Mouse (Mus musculus) megakaryocyte-erythroid progenitor cell, adult 5-6 weeks (primary cell): Measurements from ENCODE around the gene Car11. TPM values are rescaled to one million over a fixed set of nuclear protein-coding genes. Genes with fewer than 3 reads are reported as not detected.

Experiments
- ATAC-seq: replicated peaks from 2 replicates; pipeline ENCODE4 v1.8.0; 2016; ENCODE audit warnings: mild to moderate bottlenecking, inconsistent platforms; ENCODE audit not compliant: severe bottlenecking, poor library complexity, low FRiP score, low TSS enrichment
- total RNA-seq, 2 experiments: library from RNA; stranded (forward) in 1 of 2; stranded (reverse) in 1 of 2; fragments of 200-1000, 215-1000 nt in 1 of 2; fragments of >200 nt in 1 of 2; fragmentation: Nextera tagmentation in 1 of 2; gene quantifications; 2 replicates each; pipeline ENCODE4 v1.2.3; 2014 to 2017

Gene Car11
- total RNA-seq, 2 experiments from 2014 or later = not detected

DNA sequence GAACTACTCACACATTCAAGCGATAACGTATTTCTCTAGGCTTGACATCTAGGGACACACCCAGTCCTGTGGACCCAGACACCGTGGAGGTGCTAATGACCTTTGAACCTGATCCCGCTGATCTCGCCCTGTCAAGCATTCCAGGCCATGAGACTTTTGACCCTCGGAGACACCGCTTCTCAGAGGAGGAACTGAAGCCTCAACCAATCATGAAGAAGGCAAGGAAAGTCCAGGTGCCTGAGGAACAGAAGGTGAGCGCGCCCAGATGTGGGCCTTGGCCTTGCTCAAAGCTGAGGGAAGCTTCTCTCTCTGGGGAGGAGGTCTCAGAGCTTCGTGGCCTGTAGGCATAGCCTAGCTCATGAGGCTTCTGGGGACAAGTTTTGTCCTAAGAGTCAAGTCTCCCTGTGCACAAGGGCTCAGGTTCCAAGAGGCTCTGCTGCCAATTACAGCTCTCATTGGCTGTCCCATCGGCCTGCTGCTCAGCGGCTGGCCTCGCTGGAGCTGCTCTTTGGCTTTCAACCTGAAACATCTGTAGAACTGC is 8.6 kb downstream of the Car11 start:
- no peak for ATAC-seq

DNA sequence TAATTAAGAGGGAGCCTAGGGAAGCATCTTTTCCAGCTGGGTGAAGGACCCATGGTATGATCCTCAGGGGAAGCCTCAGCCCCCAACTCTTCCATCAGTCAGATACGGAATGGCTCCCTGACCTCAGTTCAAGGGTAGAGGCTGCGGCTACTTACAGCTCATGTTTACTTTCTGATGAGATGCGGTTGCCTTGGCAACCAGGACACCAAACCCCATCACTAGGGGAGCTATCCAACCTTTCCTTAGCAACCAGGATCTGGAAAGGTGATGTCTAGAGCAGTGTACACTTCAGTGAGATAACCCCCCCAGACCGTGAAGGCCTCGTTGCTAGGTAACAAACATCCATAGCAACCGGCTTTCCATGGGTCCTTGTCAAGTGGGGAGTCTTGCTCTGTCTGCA is 9.4 kb downstream of the Car11 start:
- no peak for ATAC-seq

- no peak for ATAC-seq
These were observed 10.2 kb downstream of the Car11 start for GRCm38 (mm10) chr7:45709677-45710355.

- ATAC-seq = no peak
These were observed 11.0 kb downstream of the Car11 start for GRCm38 (mm10) chr7:45710477-45711191.

DNA sequence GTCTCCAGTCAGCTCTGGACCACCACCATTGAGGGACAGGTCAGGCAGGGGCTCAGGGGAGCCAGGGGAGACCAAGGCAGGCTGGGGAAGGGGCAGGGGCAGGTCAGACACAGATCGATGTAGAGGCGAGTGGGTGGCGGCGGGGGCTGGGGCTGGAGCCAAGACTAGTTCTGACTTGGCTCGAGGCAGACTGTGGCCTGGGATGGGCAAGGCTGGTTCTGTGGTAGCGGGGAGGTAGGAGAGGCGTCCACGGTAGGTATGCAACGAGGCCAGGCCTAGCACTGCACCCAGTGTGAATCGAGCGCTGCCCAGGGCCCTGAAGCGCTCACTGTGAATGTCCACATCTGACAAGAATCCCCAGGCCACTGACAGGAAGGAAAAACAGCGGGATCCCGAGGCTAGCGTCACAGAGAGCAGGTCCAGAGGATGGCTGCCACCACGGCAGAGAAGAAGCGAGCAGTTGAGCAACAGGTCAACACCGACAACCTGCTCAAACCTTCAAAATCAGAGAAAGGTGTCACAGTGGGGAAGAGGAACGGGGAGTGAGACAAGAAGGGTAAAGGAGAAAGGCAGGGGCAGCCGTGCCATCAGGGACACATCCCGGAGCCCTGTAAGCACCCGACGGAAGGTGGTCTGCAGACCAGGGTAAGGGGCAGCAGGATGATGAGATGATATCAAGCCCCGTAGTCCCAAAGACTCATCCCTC is 11.8 kb downstream of the Car11 start:
- no peak for ATAC-seq

DNA sequence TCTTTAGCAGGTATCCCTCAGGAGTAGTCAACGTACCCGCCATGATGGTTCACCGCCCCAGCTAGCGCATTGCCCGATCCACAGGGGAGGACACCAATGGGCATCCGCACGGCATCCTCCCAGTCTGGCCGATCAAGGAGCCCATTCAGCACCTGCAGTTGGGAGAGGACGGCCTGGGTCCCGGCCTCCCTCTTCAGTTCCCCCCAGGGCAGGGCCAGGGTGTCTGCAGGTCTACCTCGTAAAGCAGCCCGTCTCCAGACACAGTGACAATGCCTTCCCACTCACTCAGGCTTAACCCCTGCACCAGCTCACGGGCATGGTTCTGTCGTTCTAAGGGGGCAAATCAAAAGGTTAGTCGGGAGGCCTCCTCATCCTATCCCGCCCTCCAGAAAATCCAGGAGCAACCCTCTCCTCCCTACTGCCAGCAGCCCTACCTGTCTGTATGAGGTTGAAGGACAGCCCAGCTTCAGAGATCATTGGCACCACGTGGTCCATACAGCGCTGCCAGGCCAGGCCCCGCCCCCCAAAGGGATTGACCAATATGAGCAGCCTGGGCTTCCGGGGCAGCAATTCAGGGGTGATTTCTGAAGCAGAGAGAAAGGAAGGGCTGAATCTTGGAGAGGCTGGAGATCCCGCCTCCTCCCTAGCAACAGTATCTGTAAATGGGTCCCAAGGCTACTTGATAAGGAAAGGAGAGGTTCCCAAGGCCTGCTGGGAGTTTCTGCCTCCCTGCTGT is 12.5 kb downstream of the Car11 start:
- ATAC-seq = no peak

DNA sequence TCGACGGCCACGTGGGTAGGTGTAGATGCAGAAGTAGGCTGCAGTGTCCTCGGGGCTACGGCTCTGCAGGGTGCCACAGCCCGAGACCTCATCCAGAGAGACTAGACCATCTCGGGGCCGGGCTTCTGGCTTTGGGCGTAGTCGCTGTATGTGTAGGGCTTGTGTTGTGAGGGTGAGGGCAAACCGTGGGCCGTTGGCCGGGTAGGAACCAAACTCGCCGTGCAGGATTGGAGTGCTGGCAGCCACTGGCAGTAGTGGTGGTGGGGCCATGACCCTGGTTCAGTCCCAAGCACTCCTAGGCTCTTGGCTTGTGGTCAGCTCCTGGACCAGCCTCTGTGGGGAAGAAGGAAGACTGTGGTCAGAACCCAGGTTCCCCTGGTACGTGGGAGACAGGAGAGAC is 13.8 kb downstream of the Car11 start:
- no peak for ATAC-seq

GRCm38 (mm10) chr7:45713881-45714520 is 14.4 kb downstream of the Car11 start:
- ATAC-seq = no peak

DNA sequence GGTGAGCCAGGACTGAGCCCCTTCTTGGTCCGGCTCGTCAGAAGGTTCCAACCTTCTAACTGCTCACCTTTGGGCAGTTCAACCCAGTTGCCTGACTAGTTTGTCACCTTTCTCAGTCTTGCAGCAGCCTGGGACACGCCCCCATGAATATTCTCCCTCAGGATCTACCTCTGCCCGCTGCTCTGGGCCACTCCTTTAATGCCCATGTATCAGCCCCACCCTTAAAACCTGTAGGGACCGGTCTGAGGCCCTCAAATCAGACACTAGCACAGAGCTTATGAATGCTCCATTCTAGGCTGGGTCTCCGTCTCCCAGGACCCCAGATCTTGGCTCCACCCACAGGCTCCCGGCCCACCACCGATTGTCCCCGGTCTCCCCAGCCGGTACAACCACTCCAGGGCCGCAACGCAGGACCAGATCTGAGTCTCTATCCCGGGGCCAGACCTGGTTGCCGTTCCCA is 15.0 kb downstream of the Car11 start:
- peak; percentile 1 for ATAC-seq

DNA sequence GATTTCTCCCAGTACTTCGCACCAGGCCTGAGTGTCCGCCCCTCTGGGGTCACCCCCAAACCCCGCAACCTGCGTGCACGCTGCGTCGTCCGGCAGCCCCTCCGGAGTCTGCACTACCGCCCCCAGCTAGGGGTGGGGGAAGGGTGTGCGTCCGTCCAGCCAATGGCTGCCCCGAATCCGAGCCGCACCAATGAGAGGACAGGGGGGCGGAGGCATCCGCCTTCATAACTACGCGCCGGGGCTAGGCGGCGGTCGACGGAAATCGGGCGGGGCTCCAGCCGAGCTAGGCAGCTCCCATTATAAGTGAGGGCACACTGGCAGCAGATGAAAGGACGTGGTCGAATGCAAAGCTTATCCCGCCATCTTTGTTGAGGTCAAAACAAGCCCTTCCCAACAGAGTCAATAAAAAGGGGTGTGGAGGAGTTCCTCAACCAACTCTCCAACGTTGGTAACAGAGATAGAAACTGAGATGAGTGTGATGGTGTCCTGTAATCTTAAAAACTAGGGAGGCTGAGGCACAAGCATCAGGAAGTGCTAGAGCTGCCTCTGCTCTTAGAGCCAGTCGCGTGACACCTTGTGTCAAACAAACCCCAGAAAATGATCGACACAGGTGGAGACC is 15.6 kb downstream of the Car11 start, which contains the start of gene Rpl18:
Gene Rpl18, plus strand, starts transcription at position 368 of the 619 bp plus-strand sequence.
- peak; percentile 81 for ATAC-seq

GRCm38 (mm10) chr7:45715741-45716459 is 16.3 kb downstream of the Car11 start:
- no peak for ATAC-seq

DNA sequence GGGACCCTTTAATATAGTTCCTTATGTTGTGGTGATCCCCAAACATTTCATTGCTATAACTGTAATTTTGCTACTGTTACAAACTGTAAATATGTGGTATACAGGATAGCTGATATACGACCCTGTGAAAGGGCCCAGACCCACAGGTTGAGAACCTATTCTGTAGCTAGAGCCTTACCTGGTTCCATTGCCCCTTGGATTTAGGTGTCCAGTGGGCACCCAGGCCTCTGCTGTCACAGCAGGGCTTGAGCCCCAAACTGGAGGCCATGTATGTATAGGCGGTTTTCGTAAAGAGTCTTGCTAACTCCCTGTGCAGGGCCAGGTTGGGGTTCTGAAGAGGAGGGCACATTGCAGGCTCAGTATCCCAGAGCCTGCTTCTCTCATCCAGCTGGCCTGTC is 16.8 kb downstream of the Car11 start:
- no peak for ATAC-seq

DNA sequence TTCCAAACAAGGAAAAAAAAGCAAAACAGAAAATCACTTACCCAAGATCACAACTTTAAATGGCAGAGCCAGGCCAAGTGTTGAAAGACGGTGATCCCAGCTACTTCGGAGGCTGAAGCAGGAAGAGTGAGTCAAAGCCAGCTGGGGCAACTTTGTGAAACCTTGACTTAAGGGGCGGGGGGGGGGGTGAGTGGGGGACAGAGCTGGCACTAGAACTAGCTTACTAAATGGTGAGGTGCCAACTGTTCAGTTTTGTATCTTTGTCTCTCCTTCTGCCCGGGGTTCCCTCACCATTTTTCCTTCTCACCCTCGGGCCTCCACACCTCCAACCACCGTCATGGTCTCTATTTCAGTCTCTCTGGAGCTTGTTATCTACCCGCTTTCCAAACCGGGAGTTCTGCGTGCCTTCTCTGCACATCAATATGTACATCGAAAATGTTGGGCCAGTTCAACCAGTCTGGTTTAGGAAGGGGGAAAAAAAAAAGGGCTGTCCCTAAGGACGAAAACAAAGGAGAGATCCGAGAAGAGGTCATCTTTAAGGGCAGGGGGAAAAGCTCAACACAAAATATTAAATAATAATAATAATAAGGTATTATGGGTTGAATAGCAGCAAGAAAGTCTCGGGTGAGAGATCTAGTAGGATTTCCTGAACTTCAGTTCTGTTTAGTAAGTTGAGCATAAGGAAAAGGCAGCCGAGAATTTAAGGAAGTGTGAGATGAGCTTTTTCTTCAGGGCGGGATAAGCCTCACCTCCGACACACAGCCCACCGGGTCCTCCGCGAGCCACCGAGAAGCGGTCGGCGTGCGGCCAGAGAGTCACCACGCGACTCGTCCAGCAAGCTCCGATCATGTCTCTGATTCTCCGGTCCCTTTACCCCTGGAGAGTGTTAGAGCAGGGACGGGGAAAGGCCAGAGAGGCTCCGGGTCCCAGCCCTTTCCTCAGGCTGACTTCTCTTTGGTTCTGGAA is 17.6 kb downstream of the Car11 start:
- peak; percentile 3 for ATAC-seq

GRCm38 (mm10) chr7:45717918-45718297 is 18.3 kb downstream of the Car11 start, which contains the start of gene Sphk2:
Gene Sphk2, minus strand, starts transcription at chr7:45718002.
- peak; percentile 63 for ATAC-seq

- ATAC-seq = no peak
These were observed 18.7 kb downstream of the Car11 start for GRCm38 (mm10) chr7:45718331-45718730.

- no peak for ATAC-seq
These were observed 19.5 kb downstream of the Car11 start for GRCm38 (mm10) chr7:45719180-45719579.
